Mouse (Mus musculus) ZHBTc4 (cell line): Measurements from ENCODE around the gene Aadat.
"Not testable (repeated sequence)": the region's sequence is repeated elsewhere in the genome, so short reads cannot be mapped to it uniquely, and the experiment has no call there.

ENCODE experiments used
- DNase-seq: peaks from one replicate; pipeline ENCODE4 v3.0.0-alpha.2; 2011; ENCODE audit warnings: low read depth, low spot score

Aadat gene

DNA sequence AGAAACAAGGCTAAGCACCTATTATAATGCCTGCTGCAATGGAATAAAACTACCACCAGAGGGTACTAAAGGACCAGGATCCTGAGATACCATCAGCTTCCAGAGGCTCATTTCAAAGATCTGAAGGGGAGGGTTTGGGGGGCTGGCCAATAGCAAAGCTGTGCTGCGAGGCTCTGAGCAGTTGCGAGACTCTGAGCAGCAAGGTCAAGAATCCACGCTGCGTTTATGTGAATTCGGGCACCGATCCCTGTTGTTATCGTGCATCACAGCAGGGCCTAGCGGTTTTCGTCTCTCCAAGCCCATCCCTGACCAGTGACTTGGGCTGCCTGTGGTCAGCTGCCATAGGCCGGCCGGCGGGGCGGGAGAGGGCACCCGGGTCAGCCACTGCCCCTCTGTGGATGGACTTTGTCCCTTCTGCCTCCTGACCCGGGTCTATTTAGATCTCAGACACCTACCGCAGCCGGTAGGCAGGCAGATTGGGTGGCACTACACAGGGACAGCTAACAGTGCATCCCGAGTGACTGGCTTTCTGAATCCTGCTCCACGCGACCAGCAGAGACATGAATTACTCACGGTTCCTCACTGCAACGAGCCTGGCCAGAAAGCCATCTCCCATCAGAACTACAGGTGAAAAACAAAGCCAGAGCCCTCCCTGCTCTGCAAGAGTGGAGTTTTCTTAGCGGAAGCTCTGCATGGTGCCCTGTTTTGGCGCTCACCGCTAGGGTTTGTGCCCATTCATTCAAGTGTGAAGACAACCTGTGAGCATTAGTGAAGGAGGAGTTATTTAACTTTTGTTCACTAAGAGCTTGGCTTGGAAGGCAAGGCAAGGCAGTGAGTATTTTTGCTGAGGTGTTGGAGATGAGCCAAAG is at the start of gene Aadat:
TSS of gene Aadat (plus strand) at position 280 of the 869 bp plus-strand sequence.
- DNase-seq: peak; percentile 88

DNA sequence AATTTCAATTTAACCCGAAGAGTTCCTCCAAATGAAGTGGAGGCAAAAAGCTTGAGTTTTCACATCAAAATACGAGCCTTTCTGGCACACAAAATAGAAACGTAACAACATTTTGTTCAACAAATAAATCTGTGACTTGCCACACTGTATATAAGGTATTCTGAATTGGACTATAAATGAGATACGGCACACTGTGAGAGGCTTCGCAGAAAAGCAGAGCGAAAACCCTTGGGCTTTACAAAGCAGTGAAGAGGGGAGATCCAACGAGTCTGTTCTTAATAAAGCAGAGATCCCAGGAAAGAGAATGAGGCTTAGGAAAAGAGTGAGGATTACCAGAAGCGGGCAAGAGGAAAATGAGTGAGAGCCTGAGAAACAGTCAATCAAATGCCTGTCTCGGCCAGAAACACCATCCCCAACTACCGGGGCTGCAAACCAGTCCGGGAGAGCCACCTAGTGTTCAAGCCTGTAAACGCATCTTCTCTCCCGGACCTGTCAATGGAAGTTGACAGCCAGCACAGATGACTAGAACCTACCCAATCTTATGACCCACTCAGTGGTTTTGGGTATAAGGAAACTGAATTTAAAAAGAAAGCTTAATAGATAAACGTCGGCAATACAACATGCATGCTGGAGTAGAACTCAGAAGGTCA is 38.9 kb upstream of the Aadat start:
- DNase-seq: peak; percentile 72

DNA sequence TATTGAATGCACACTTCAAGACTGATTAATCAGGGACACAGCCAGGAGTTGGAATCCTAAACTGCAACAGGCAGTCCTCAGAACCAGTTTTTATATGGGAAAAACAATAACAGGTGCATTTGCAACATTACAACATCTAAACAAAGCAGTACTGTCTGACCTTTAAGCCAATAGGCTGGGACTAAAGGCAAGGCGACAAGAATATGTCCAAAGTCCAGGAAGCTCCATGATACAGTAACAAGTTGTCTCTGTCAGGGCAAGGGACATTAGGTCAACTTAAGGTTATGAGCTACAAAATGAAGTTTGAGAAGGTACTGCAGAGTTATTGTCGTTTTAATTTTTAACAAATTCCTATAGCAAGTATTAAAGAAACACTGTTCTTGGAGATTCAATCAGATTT is 15.6 kb upstream of the Aadat start:
- DNase-seq: no peak

- DNase-seq: no peak
Observed at GRCm38 (mm10) chr8:60491871-60492270, 13.9 kb upstream of the Aadat start.

- no peak for DNase-seq
Observed at GRCm38 (mm10) chr8:60492471-60492870, 13.3 kb upstream of the Aadat start.

DNA sequence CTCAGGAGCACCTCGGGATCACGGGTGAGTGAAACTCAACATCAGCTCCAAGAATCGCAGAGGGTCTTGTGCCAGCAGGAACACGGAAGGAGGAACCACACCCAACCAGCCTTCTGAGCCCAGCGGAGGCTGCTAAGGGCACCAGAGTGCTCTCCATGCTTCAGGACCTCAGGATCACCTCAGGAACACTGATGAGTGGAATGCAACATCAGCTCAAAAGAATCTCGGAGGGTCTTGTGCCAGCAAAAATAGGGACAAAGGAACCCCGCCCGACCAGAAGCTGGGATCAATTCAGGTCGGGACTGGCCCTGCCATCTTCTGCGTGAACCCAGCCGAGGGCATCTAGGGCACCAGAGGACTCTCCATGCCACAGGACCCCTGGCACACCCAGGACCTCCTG is 11.1 kb upstream of the Aadat start:
- DNase-seq: no peak

DNA sequence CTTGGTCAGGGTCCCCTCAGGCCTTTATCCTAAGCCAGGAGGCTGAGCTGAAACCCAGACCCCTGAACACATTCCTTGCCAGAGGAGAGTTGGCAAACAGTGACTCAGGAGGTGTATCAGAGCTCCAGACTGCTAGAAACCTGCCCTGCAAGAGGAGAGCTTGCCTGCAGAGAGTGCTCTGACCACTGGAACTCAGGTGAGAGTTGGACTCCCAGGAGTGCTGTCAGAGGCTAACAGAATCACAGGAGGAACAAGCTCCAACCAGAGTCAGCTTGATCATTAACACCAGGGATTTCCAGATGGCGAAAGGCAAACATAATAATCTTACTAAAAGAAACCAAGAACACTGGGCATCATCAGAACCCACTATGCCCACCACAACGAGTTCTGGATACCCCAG is 10.7 kb upstream of the Aadat start:
- DNase-seq: not testable (repeated sequence)

DNA sequence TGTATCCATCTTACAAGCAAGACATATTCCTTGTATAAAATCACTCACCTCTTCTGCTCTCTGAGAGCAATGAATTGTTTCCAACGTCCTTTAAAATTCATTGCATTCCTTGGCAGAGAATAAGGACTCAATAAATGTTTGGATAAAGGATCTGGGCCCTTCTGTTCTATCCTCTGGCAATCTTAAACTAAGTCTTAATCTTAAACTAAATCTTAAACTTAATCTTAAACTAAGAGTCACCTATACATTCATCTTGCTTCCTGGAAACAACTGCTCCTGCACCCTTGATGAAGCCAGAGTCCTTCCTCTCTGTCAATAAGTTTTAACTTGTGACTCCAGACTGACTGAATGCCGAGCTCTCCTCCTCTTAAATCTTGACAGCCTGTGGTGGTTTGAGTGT is 2.6 kb upstream of the Aadat start, which contains the start of gene Gm10283:
TSS of gene Gm10283 (minus strand) at position 101 of the 400 bp plus-strand sequence.
- DNase-seq: no peak

DNA sequence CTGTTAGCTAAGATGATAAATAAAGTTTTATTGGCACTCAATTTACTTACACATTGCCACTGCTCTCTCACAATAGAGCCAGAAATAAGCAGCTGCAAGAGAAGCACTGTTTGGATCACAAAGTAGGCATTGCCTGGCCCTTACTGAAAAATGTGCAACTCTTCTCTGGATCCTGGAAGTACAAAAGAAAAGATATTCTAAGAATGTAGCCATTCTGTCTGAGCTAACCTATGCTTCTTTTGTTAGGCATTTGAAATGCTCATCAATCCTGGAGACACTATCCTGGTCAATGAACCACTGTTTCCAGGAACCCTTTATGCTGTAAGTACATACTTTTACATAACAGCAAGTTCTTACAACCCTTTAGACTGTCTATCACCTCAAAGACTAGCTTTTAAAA is 12.6 kb downstream of the Aadat start:
- peak; percentile 62 for DNase-seq

- DNase-seq: peak; percentile 12
Observed at GRCm38 (mm10) chr8:60534945-60535344, 29.2 kb downstream of the Aadat start.

DNA sequence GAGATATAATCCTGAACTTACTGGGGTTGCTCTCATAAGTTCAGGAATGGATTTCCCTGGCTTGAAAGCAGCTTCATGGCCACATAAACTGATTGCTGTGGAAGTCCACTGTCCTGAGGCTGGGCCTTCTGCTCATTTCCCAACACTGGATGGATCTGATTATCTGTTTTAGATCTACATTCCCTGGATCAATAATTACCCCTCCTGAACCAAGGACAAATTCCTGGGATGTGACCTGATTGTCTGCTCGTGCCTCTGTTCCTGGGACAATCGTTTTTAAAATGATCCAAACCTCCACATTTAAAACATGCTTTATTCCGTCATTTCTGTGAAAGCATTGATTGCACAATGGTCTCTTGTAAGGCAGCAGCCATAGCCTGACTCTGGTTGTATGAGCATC is 61.1 kb downstream of the Aadat start:
- no peak for DNase-seq

GRCm38 (mm10) chr8:60577231-60577630 is 71.5 kb downstream of the Aadat start:
- no peak for DNase-seq

DNA sequence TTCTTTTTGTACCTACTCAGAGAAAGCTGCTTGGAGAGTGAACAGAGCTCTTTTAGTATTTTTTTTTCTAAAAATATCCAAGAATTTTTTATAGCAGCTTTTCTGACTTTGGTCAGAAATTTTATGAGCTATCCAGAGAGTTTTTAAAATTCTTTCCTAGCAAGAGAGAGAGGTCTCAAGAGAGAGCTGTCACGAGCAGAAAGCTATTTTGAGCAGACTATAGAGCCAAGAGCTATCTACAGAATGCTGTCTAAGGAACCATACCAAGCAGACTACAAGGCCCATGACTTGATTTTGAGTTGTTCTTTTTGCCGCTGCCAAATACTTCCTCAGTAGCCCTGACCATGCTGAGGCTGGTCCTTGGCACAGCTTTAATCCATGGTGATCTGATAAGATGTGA is 77.6 kb downstream of the Aadat start:
- DNase-seq: no peak

DNA sequence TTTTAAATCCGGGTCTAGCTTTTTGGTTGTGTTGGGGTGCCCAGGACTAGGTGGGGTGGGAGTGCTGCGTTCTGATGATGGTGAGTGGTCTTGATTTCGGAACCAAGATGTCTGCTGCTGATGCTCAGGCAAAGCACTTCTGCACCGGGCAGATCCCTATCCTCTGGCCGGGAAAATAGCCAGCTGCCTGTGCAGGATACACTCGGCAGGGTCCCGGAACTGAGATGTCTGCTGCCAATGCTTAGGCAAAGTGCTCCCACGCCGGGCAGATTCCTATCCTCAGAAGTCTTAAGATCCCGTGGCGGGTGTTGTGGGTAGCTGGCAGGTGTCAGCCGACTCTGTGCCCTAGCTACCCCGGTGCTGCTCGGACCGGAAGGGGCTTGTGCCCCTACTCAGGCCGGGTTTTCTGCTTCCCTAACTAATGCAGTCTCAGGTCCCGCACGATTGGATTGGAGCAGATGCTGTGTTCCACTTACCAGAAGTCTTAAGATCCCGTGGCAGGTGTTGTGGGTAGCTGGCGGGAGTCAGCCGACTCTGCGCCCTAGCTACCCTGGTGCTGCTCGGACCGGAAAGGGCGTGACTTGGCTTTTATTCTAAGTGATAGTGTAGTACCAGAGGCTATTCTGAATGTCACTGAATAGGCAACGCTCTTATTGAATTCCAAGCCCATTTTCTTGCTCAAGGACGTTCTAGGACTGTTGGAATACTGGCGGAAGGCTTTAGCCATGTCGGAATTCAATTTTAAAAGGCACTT is 85.8 kb downstream of the Aadat start:
- DNase-seq: peak; percentile 89

- DNase-seq: peak; percentile 54
Observed at GRCm38 (mm10) chr8:60594761-60595160, 89.0 kb downstream of the Aadat start.
